Mouse (Mus musculus) bone marrow, adult 2 months (tissue): ENCODE measurements around the gene Ctns.

ENCODE experiments used
- CTCF ChIP-seq: fragments of 200-500 bp; IDR thresholded peaks from 2 replicates; pipeline ENCODE4 v1.5.1; 2011; ENCODE audit warnings: low read length, control low read depth; ENCODE audit not compliant: control insufficient read depth, insufficient read depth
- POLR2A ChIP-seq: fragments of 200-500 bp; IDR thresholded peaks from 2 replicates; pipeline ENCODE4 v1.6.1; 2011; ENCODE audit warnings: low read depth, mild to moderate bottlenecking, control low read depth, low read length, borderline replicate concordance; ENCODE audit not compliant: control insufficient read depth

- TF ChIP-seq CTCF (no peak), POLR2A (no peak)
Observed at GRCm38 (mm10) chr11:73136587-73136986, 62.3 kb downstream of the Ctns start.
